Mouse (Mus musculus): Measurements from ENCODE around the gene Hist1h3f. TPM values are rescaled to one million over a fixed set of nuclear protein-coding genes. Genes with fewer than 3 reads are reported as not detected.
A peak's percentile ranks its signal among the peaks of the same experiment; 100 is the strongest.
"Not testable (repeated sequence)": the region's sequence is repeated elsewhere in the genome, so short reads cannot be mapped to it uniquely, and the experiment has no call there.

The Hist1h3f gene
- total RNA-seq, 2 experiments from 2014 or later = 150 to 177 TPM

DNA sequence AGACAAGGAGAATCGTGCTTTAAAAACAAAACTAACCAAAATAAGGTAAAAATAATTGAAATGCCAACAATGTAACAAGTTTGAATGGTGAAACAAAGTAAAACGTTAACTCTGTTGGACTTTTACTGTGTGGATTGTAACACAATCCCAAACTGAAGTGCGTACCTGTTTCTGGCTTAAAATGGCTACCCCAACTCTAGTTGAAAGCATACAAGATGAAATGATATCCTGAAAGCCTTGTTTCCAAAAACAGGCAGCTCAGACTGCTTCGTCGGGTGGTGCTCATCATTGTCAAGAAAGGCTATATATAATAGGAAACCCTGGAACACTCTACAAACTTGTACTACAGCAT is 17.7 kb downstream of the Hist1h3f start:
- DNase-seq (ENCODE audit: low spot score in 2 of 2) = not testable (repeated sequence)

DNA sequence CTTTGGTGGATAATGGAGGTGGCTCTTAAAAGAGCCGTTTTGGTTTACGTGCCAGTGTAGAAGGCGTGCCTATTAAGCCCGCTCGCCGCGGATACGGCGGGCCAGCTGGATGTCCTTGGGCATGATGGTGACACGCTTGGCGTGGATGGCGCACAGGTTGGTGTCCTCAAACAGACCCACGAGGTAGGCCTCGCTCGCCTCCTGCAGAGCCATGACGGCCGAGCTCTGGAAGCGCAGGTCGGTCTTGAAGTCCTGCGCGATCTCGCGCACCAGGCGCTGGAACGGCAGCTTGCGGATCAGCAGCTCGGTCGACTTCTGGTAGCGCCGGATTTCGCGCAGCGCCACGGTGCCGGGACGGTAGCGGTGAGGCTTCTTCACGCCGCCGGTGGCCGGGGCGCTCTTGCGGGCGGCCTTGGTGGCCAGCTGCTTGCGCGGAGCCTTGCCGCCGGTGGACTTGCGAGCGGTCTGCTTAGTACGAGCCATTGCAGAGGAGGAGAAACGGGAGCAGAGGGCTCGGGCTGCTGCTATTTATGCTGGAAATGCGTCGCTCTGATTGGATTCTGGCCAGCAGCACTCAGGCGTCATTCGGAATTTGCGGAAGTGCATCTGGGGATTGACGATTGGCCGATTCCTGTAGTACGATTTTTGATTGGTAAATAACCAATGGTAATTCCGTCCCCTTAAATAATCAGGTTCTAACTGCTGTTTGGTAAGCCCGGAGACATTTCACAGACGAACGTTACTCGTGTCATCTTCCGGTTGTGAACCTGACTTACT is 18.2 kb downstream of the Hist1h3f start, which contains the start of gene Hist1h3e:
TSS of gene Hist1h3e (minus strand) at position 487 of the 777 bp plus-strand sequence.
- peak; percentile 89 to 90 for DNase-seq (ENCODE audit: low spot score in 2 of 2)

DNA sequence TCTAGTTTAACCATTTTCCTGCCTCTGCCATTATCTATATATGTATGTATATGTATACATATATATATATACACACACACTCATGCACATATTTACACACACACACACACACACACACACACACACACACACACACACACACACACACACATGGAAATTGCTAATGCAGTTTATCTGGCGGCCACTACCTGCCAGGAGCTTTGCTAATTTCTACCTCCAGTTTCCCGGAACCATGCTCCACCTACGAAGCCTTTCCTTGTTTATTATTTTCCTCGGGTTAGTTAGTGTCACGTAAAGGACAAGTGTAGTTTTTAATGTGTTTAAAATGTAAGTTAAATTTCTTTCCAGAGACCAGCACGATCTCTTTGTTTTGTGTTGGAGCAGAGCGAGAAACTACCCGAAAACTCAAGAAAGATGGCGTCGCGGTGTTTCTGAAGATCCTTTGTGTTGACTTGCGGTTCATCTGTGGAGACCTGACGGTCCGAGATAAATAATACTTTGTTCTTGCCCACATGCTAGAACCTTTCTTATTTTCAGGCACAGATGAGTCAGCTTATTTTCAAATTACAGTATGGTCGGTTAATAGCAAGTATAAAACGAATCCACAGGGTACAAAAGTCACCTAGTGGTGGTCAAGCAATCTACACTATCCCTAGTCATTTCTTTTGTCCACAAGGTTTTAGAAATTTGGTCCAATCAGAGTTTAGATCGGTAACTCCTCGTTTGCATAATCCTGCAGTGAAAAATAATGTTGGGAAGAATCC is 19.0 kb downstream of the Hist1h3f start:
- DNase-seq (ENCODE audit: low spot score in 2 of 2) = no peak

- DNase-seq (ENCODE audit: low spot score in 2 of 2) = no peak
Measured at GRCm38 (mm10) chr13:23564482-23564881, 20.6 kb downstream of the Hist1h3f start.

- DNase-seq (ENCODE audit: low spot score in 2 of 2) = not testable (repeated sequence)
Measured at GRCm38 (mm10) chr13:23570261-23571021, 26.6 kb downstream of the Hist1h3f start.

- peak in 1 of 2 experiments; percentile 29 for DNase-seq (ENCODE audit: low spot score in 2 of 2)
Measured at GRCm38 (mm10) chr13:23571022-23571503, 27.2 kb downstream of the Hist1h3f start, which contains the start of the genes Hist1h2ae and Hist1h2bg. Gene Hist1h2ae, minus strand, starts transcription at chr13:23571220. Gene Hist1h2bg, plus strand, starts transcription at chr13:23571396.

- not testable (repeated sequence) for DNase-seq (ENCODE audit: low spot score in 2 of 2)
Measured at GRCm38 (mm10) chr13:23571504-23572217, 27.8 kb downstream of the Hist1h3f start.

DNA sequence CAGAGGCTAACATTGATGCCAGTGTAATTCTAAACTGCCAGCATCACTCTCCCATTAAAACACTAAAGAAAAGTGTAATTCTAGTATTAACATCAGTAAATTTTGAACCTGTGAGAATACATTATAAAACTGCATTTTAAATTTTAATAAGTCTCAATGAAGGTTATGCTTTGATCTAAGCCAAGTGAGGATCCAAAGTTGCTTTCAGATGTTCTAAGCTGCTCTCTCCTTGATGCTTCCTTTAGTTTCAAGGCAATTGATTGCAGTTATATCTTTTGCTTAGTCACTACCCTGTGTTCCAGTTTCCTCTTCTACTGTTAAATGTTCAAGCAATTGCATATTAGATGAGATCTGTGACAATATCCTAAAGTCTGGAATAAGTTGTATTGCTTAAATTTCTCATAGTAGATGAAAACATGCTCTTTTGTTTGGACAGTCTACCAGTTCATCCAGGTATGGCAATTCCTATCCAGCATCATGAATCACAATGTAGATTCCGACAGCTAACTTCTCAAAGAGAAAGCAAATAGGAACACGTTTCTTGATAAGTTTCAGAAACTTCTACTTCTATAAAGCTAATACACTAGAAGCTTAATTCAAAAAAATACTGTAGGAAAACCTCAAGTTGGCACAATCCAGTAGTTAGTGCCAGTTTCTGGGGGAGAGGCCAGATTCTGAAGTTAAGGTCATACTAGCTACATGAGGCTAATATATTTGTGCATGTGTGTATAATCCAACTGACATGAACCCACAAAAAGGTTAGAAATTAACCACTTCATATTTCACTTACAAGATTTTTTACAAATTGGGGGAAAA is 28.6 kb downstream of the Hist1h3f start:
- no peak for DNase-seq (ENCODE audit: low spot score in 2 of 2)

- not testable (repeated sequence) for DNase-seq (ENCODE audit: low spot score in 2 of 2)
Measured at GRCm38 (mm10) chr13:23573034-23573897, 29.4 kb downstream of the Hist1h3f start.

GRCm38 (mm10) chr13:23573898-23574524 is 30.2 kb downstream of the Hist1h3f start, which contains the start of the genes Hist1h2bf and Hist1h2ad:
Gene Hist1h2bf, minus strand, starts transcription at chr13:23574196.
Gene Hist1h2ad, plus strand, starts transcription at chr13:23574381.
- DNase-seq (ENCODE audit: low spot score in 2 of 2) = peak; percentile 49 to 79

DNA sequence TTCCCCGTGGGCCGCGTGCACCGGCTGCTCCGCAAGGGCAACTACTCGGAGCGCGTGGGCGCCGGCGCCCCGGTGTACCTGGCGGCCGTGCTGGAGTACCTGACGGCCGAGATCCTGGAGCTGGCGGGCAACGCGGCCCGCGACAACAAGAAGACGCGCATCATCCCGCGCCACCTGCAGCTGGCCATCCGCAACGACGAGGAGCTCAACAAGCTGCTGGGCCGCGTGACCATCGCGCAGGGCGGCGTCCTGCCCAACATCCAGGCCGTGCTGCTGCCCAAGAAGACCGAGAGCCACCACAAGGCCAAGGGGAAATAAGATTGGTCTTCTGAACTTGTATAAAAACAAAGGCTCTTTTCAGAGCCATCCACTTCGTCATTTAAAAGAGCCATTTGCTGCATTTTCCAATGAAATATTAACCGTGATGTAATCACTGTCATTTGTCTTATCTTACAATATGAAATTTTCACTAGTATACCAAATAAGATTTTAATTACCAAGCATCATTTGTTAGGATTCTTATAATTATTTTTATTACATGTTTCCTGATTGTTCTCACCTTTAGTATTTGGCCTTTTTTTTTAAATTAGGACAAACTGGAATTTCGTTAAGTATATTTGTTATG is 30.8 kb downstream of the Hist1h3f start:
- DNase-seq (ENCODE audit: low spot score in 2 of 2) = not testable (repeated sequence)

DNA sequence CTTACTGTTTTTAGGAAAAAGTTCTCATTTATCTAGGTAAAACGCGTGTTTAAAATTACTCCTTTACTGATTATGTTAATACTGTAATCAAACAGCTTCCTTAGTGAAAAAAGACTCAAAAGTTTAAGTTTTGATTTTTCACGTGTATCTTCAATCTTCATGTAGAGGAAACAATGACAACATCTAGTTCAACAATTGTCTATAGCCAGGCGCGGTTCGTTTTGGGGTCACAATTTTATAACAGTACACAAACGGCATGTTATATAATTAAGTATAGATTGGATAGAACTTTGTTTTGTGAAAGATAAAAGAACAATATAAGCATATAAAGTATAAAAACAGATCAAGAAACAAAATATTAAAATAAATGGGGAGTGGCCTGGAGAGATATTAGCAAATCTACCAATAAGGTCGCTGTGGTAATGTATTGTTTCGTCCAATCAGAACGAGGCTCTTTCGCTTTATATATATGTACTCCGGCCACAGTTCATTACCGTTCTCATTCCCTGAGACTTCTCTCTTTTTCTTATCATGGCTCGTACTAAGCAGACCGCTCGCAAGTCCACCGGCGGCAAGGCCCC is 31.5 kb downstream of the Hist1h3f start, which contains the start of gene Hist1h3d:
TSS of gene Hist1h3d (plus strand) at position 493 of the 581 bp plus-strand sequence.
- DNase-seq (ENCODE audit: low spot score in 2 of 2) = no peak

DNA sequence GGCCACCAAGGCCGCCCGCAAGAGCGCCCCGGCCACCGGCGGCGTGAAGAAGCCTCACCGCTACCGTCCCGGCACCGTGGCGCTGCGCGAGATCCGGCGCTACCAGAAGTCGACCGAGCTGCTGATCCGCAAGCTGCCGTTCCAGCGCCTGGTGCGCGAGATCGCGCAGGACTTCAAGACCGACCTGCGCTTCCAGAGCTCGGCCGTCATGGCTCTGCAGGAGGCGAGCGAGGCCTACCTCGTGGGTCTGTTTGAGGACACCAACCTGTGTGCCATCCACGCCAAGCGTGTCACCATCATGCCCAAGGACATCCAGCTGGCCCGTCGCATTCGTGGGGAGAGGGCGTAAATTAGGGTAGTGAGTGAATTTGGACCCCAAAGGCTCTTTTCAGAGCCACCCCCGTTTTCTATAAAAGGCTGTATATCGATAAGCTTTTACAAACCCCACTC is 32.0 kb downstream of the Hist1h3f start:
- DNase-seq (ENCODE audit: low spot score in 2 of 2) = not testable (repeated sequence)

- no peak for DNase-seq (ENCODE audit: low spot score in 2 of 2)
Measured at GRCm38 (mm10) chr13:23576351-23576881, 32.6 kb downstream of the Hist1h3f start.

GRCm38 (mm10) chr13:23576906-23577639 is 33.2 kb downstream of the Hist1h3f start:
- no peak for DNase-seq (ENCODE audit: low spot score in 2 of 2)

DNA sequence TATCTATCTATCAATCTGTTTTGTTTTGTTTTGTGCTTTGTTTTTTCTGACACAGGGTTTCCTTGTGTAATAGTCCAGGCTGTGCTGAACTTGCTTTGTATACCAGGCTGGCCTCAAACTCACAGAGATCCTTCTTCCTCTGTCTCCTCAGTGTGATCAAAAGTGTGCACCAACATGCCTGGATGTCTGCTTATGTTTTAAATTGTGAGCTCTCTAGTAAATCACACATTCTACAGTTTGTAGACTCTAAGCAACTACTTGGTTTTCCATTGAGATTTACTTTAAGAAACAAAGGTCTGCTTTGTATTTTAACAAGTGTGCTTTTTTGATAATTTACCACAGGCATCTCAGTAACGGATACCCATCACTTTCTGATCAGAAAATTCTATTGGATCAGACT is 34.0 kb downstream of the Hist1h3f start:
- DNase-seq (ENCODE audit: low spot score in 2 of 2) = no peak

All from adrenal gland, postnatal 4 days (tissue).